Mouse (Mus musculus) ES-E14 (cell line): Measurements from ENCODE around the gene Mief1. TPM values are rescaled to one million over a fixed set of nuclear protein-coding genes. Genes with fewer than 3 reads are reported as not detected.
A peak's percentile ranks its signal among the peaks of the same experiment; 100 is the strongest.

Experiments
- DNase-seq: peaks from one replicate; pipeline ENCODE4 v3.0.0-alpha.2; 2013; ENCODE audit warnings: low read depth, low spot score
- H3K27ac ChIP-seq: 2 replicates; pipeline ENCODE4 v1.5.1; 2012; ENCODE audit warnings: low read depth, mild to moderate bottlenecking, low read length, moderate library complexity, mixed read lengths; ENCODE audit not compliant: poor library complexity, insufficient read depth, severe bottlenecking
- H3K36me3 ChIP-seq: 2 replicates; pipeline ENCODE4 v1.6.1; 2012; ENCODE audit warnings: mild to moderate bottlenecking, low read length, moderate library complexity, mixed read lengths; ENCODE audit not compliant: control insufficient read depth, poor library complexity, insufficient read depth, severe bottlenecking
- H3K4me1 ChIP-seq, 2 experiments: fragments of 150-350 bp in 1 of 2; sonication (generic) in 1 of 2; 2 replicates each; pipeline ENCODE4 v1.6.1; 2012; ENCODE audit warnings: low read length in 2 of 2, mild to moderate bottlenecking in 1 of 2, mixed read lengths in 1 of 2; ENCODE audit not compliant: control insufficient read depth in 2 of 2, insufficient read depth in 2 of 2, poor library complexity in 1 of 2
- H3K4me3 ChIP-seq, 2 experiments: fragments of 150-350 bp in 1 of 2; sonication (generic) in 1 of 2; 2 replicates each; pipeline ENCODE4 v1.5.1; 2012; ENCODE audit warnings: low read length in 2 of 2, low read depth in 1 of 2, mild to moderate bottlenecking in 1 of 2, mixed read lengths in 1 of 2; ENCODE audit not compliant: insufficient read depth in 1 of 2, poor library complexity in 1 of 2, severe bottlenecking in 1 of 2
- H3K9ac ChIP-seq: 2 replicates; pipeline ENCODE4 v1.6.1; 2012; ENCODE audit warnings: low read depth, mild to moderate bottlenecking, low read length, mixed read lengths; ENCODE audit not compliant: poor library complexity, insufficient read depth, severe bottlenecking
- H3K9me3 ChIP-seq: fragments of 150-350 bp; sonication (generic); 2 replicates; pipeline ENCODE4 v1.6.1; 2012; ENCODE audit warnings: low read depth, mild to moderate bottlenecking, low read length; ENCODE audit not compliant: control insufficient read depth, insufficient read depth
- CHD2 ChIP-seq: IDR thresholded peaks from 2 replicates; pipeline ENCODE4 v1.6.1; 2014; ENCODE audit warnings: mild to moderate bottlenecking, low read depth, low read length, inconsistent platforms
- HCFC1 ChIP-seq: IDR thresholded peaks from 2 replicates; pipeline ENCODE4 v1.6.1; 2012; ENCODE audit warnings: low read length, inconsistent platforms, borderline replicate concordance; ENCODE audit not compliant: insufficient read depth
- MAFK ChIP-seq: IDR thresholded peaks from 2 replicates; pipeline ENCODE4 v1.6.1; 2014; ENCODE audit warnings: mild to moderate bottlenecking, low read depth, low read length, inconsistent platforms; ENCODE audit not compliant: insufficient read depth
- ZC3H11A ChIP-seq: IDR thresholded peaks from 2 replicates; pipeline ENCODE4 v1.6.1; 2012; ENCODE audit warnings: low read depth, mild to moderate bottlenecking, inconsistent platforms, low read length, borderline replicate concordance
- ZNF384 ChIP-seq: IDR thresholded peaks from 2 replicates; pipeline ENCODE4 v1.6.1; 2012; ENCODE audit warnings: low read depth, low read length, inconsistent platforms
- in situ Hi-C, 2 experiments: fragments of 600-800 bp; cut with MboI; formaldehyde crosslinking; loops; one replicate each; pipeline ENCODE4 v1.15.1; 2025; ENCODE audit warnings: low sequenced_read_pairs in 2 of 2, inconsistent platforms in 1 of 2; ENCODE audit not compliant: unreplicated experiment in 2 of 2
- total RNA-seq: library from RNA; depleted of rRNA; stranded (reverse); fragments of 300-350 nt; gene quantifications from 2 replicates; pipeline ENCODE4 v1.2.3, GENCODE M21; 2012

The Mief1 gene
- total RNA-seq, 1 experiment, result 57.7 TPM

GRCm38 (mm10) chr15:80232331-80232730 is 1.5 kb upstream of the Mief1 start:
- Histone ChIP-seq H3K4me3 (no peak overlapping the region), H3K36me3 (peaks cover 14% of the 10 kb centered on the region), H3K4me1 (peaks cover 12 to 26% of the 10 kb centered on the region in 2 experiments), H3K9ac (no peak overlapping the region), H3K27ac (peak overlapping the region; percentile 57; the same call in 1 of the 2 replicates), H3K9me3 (no peaks in the 10 kb centered on the region)
- no peak for TF ChIP-seq CHD2
- TF ChIP-seq ZC3H11A, result no peak
- TF ChIP-seq MAFK, result no peak
- no peak for TF ChIP-seq HCFC1
- TF ChIP-seq ZNF384, result no peak
- no peak for DNase-seq
- in situ Hi-C loops, result no loop called here

GRCm38 (mm10) chr15:80233053-80233452 is 765 bp upstream of the Mief1 start:
- peak overlapping the region; percentile 55; the same call in 1 of the 2 replicates for H3K9ac ChIP-seq

DNA sequence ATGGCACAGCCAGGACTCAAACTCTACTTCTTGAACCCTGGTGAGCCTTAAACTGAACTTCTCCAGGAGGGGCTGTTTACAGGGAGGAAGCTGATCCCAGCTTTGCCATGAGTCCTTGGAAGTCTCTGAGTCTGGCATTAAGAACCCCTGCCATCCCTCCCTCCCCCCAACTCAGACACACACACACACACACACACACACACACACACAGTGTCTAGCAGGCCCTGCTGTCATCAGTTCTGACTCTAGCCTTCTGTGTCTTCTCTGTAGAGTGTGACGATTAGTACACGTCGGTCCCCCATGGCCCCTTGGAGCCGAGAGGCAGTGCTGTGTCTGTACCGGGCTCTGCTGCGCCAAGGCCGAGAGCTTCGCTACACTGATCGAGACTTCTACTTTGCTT is 1.7 kb downstream of the Mief1 start, which contains the start of gene AC140267.1:
AC140267.1 (plus strand) TSS at position 301 of the 400 bp plus-strand sequence.
- Histone ChIP-seq H3K27ac (peak within 1 kb of the TSS; percentile 86; the same call in 1 of the 2 replicates), H3K4me1 (peaks cover 9 to 18% of the 10 kb centered on the region in 2 experiments), H3K9me3 (no peaks in the 10 kb centered on the region), H3K9ac (peak within 1 kb of the TSS; percentile 89), H3K4me3 (peak within 1 kb of the TSS; percentile 84 to 96), H3K36me3 (peaks cover 33% of the 10 kb centered on the region)
- TF ChIP-seq HCFC1 (no peak), MAFK (no peak), ZC3H11A (no peak), ZNF384 (no peak), CHD2 (no peak)
- DNase-seq, result no peak
- in situ Hi-C loops, result no loop called here

More at GRCm38 (mm10) chr15:80233053-80233452, 765 bp upstream of the Mief1 start:
- no peak for TF ChIP-seq CHD2
- no peak for TF ChIP-seq ZC3H11A
- TF ChIP-seq MAFK, result no peak
- TF ChIP-seq HCFC1, result no peak
- no peak for TF ChIP-seq ZNF384
- in situ Hi-C loops, result no loop called here
- Histone ChIP-seq H3K36me3 (peaks cover 17% of the 10 kb centered on the region), H3K4me3 (peak overlapping the region in 1 of 2 experiments; percentile 45; a peak in 2 of 4 replicates), H3K27ac (peak overlapping the region; percentile 88), H3K4me1 (peaks cover 12 to 26% of the 10 kb centered on the region in 2 experiments), H3K9me3 (no peaks in the 10 kb centered on the region)
- DNase-seq, result no peak

DNA sequence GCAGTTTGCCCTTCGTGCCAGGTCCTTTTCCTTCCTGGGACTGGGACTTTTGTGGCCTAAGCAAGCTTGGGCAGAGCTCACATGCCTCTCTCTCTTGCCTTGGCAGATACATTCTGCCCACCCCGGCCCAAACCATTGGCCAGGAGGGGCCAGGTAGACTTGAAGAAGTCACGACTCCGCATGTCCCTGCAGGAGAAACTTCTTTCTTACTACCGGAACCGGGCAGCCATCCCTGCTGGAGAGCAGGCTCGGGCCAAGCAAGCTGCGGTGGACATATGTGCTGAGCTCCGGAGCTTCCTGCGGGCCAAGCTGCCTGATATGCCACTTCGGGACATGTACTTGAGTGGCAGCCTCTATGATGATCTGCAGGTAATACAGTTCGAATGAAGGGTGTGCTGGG is 14.3 kb downstream of the Mief1 start:
- Histone ChIP-seq H3K4me3 (no peak overlapping the region), H3K36me3 (peaks cover 38% of the 10 kb centered on the region), H3K9ac (no peak overlapping the region), H3K4me1 (no peaks in the 10 kb centered on the region), H3K27ac (no peak overlapping the region), H3K9me3 (no peaks in the 10 kb centered on the region)
- in situ Hi-C loops, result no loop called here
- TF ChIP-seq ZC3H11A (no peak), HCFC1 (no peak), CHD2 (no peak), ZNF384 (no peak), MAFK (no peak)
- DNase-seq, result no peak

DNA sequence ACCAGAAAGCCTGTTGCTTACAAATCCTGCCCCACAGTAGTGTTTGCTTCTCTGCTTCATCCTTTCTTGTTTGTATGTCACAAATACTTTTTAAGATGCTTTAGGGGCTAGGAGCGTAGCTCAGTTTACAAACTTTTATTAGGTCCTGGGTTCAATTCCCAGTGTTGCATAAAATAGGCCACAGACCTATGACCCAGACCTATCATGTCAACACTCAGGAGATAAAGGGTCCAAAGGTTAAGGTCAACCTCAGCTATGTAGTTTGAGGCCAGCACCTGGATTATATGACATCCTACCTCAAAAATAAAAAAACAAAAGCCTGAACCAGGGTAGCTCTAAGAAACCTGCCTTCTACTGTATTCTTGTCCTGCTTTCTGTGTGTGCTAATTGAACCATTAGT is 14.8 kb downstream of the Mief1 start:
- Histone ChIP-seq H3K36me3 (peaks cover 36% of the 10 kb centered on the region), H3K9me3 (no peaks in the 10 kb centered on the region), H3K4me1 (no peaks in the 10 kb centered on the region), H3K4me3 (no peak overlapping the region), H3K27ac (no peak overlapping the region), H3K9ac (no peak overlapping the region)
- DNase-seq, result no peak
- in situ Hi-C loops, result no loop called here
- no peak for TF ChIP-seq HCFC1
- TF ChIP-seq MAFK, result no peak
- TF ChIP-seq ZNF384, result no peak
- no peak for TF ChIP-seq CHD2
- TF ChIP-seq ZC3H11A, result no peak
